Mouse (Mus musculus) liver, adult 2 months (tissue): ENCODE data around the gene Pnpla5. TPM values are rescaled to one million over a fixed set of nuclear protein-coding genes. Genes with fewer than 3 reads are reported as not detected.

Source experiments
- DNase-seq: peaks from one replicate; pipeline ENCODE4 v3.0.0-alpha.2; 2011; ENCODE audit warnings: low read depth, low spot score; ENCODE audit errors: extremely low read depth
- H3K27ac ChIP-seq: fragments of 200-500 bp; replicated peaks from 2 replicates; pipeline ENCODE4 v1.5.1; 2012; ENCODE audit warnings: low read depth, mild to moderate bottlenecking, control low read depth, inconsistent platforms, low read length; ENCODE audit not compliant: insufficient read depth
- H3K27me3 ChIP-seq: fragments of 200-500 bp; 2 replicates; pipeline ENCODE4 v1.6.1; 2012; ENCODE audit warnings: mild to moderate bottlenecking, moderate library complexity, low read length, inconsistent platforms; ENCODE audit not compliant: control insufficient read depth, insufficient read depth
- H3K36me3 ChIP-seq: fragments of 200-500 bp; 2 replicates; pipeline ENCODE4 v1.6.1; 2012; ENCODE audit warnings: low read length, inconsistent platforms; ENCODE audit not compliant: control insufficient read depth, insufficient read depth
- H3K4me1 ChIP-seq: fragments of 200-500 bp; 2 replicates; pipeline ENCODE4 v1.6.1; 2011; ENCODE audit warnings: low read length; ENCODE audit not compliant: control insufficient read depth, insufficient read depth
- H3K4me3 ChIP-seq: fragments of 200-500 bp; 2 replicates; pipeline ENCODE4 v1.5.1; 2011; ENCODE audit warnings: low read depth, mild to moderate bottlenecking, control low read depth, low read length, moderate library complexity; ENCODE audit not compliant: insufficient read depth
- H3K79me2 ChIP-seq: fragments of 200-500 bp; 2 replicates; pipeline ENCODE4 v1.6.1; 2012; ENCODE audit warnings: inconsistent platforms, mild to moderate bottlenecking, low read length, moderate library complexity; ENCODE audit not compliant: control insufficient read depth, insufficient read depth
- H3K9ac ChIP-seq: fragments of 200-500 bp; 2 replicates; pipeline ENCODE4 v1.6.1; 2012; ENCODE audit warnings: low read depth, mild to moderate bottlenecking, control low read depth, inconsistent platforms, low read length
- CTCF ChIP-seq: fragments of 200-500 bp; IDR thresholded peaks from 2 replicates; pipeline ENCODE4 v1.5.1; 2011; ENCODE audit warnings: low read depth, low read length, control low read depth
- POLR2A ChIP-seq: fragments of 200-500 bp; IDR thresholded peaks from 2 replicates; pipeline ENCODE4 v1.6.1; 2011; ENCODE audit warnings: low read length, control low read depth; ENCODE audit not compliant: insufficient read depth; ENCODE audit errors: extremely low read depth
- whole genome bisulfite sequencing: fragments of 180-500 bp; shearing (Covaris S2); methylation state at CpG from one replicate; pipeline ENCODE4 v1.1.7; 2018; 5-methylcytosine and 5-hydroxymethylcytosine counted together
- polyA plus RNA-seq: library from polyadenylated mRNA; depleted of rRNA; stranded (reverse); fragments of >200 nt; gene quantifications from 2 replicates; pipeline ENCODE4 v1.2.3, GENCODE M21; 2012
- total RNA-seq: library from RNA; depleted of rRNA; stranded (reverse); fragments of >200 nt; gene quantifications from 2 replicates; pipeline ENCODE4 v1.2.3, GENCODE M21; 2014

Pnpla5 gene
- total and polyA plus RNA-seq, 2 experiments, result 0.13 to 0.28 TPM

- no peak for DNase-seq
- TF ChIP-seq POLR2A (no peak), CTCF (no peak)
- Histone ChIP-seq H3K9ac (no peak overlapping the region), H3K36me3 (no peaks in the 10 kb centered on the region), H3K27ac (no peak overlapping the region), H3K4me3 (no peak overlapping the region), H3K79me2 (no peaks in the 10 kb centered on the region), H3K27me3 (no peaks in the 10 kb centered on the region), H3K4me1 (no peaks in the 10 kb centered on the region)
- WGBS, result 71% methylated on average over 8 of the region's 8 CpGs
Measured at GRCm38 (mm10) chr15:84096051-84096450, 26.9 kb downstream of the Pnpla5 start.

- Histone ChIP-seq H3K36me3 (no peaks in the 10 kb centered on the region), H3K4me1 (no peaks in the 10 kb centered on the region), H3K4me3 (no peak overlapping the region), H3K79me2 (no peaks in the 10 kb centered on the region), H3K27me3 (no peaks in the 10 kb centered on the region), H3K27ac (no peak overlapping the region), H3K9ac (no peak overlapping the region)
- no peak for DNase-seq
- no peak for TF ChIP-seq POLR2A
- TF ChIP-seq CTCF, result no peak
- WGBS, result 69% methylated on average over 7 of the region's 7 CpGs
Measured at GRCm38 (mm10) chr15:84094921-84095320, 28.1 kb downstream of the Pnpla5 start.

GRCm38 (mm10) chr15:84086775-84087174, 36.2 kb downstream of the Pnpla5 start:
- H3K27ac ChIP-seq, result no peak overlapping the region
- no peaks in the 10 kb centered on the region for H3K79me2 ChIP-seq
- no peak for DNase-seq
- no peaks in the 10 kb centered on the region for H3K4me1 ChIP-seq
- H3K27me3 ChIP-seq, result peaks cover 3% of the 10 kb centered on the region; the same call in 1 of the 2 replicates
- TF ChIP-seq POLR2A, result no peak
- no peak for TF ChIP-seq CTCF
- no peak overlapping the region for H3K9ac ChIP-seq
- 42% methylated on average over 9 of the region's 9 CpGs for WGBS
- no peaks in the 10 kb centered on the region for H3K36me3 ChIP-seq
- H3K4me3 ChIP-seq, result no peak overlapping the region

DNA sequence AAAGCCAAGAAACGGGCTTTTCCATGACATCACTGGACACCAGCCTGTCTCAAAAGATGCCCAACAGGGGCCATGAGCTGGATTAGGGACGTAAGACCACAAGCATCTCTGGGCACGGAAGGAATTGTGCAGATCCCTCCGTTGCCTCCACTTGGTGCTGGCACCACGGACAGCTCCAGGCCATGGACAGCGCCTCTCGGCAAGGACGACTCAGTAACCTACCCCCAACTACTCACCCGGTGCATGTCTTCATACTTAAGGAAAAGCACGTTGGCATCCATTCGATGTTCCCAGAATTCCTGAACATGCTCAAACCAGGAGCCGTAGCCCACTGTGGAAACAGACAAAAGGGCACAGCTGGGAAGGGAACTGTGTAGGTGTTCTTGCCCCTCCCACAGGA, 36.6 kb downstream of the Pnpla5 start:
- DNase-seq, result no peak
- Histone ChIP-seq H3K36me3 (no peaks in the 10 kb centered on the region), H3K4me3 (no peak overlapping the region)

GRCm38 (mm10) chr15:84080069-84080468, 42.9 kb downstream of the Pnpla5 start:
- 58% methylated on average over 7 of the region's 7 CpGs for WGBS
- no peaks in the 10 kb centered on the region for H3K79me2 ChIP-seq
- H3K4me1 ChIP-seq, result no peaks in the 10 kb centered on the region
- H3K9ac ChIP-seq, result no peak overlapping the region
- no peak overlapping the region for H3K4me3 ChIP-seq
- no peak overlapping the region for H3K27ac ChIP-seq
- H3K36me3 ChIP-seq, result no peaks in the 10 kb centered on the region
- TF ChIP-seq POLR2A (no peak), CTCF (no peak)
- DNase-seq, result no peak
- H3K27me3 ChIP-seq, result no peaks in the 10 kb centered on the region

More for the DNA sequence above, 36.6 kb downstream of the Pnpla5 start:
- peaks cover 3% of the 10 kb centered on the region; the same call in 1 of the 2 replicates for H3K27me3 ChIP-seq
- no peak overlapping the region for H3K9ac ChIP-seq
- no peaks in the 10 kb centered on the region for H3K4me1 ChIP-seq
- no peak overlapping the region for H3K27ac ChIP-seq
- TF ChIP-seq CTCF (no peak), POLR2A (no peak)
- no peaks in the 10 kb centered on the region for H3K79me2 ChIP-seq
- 22% methylated on average over 12 of the region's 12 CpGs for WGBS

GRCm38 (mm10) chr15:84079519-84079918, 43.5 kb downstream of the Pnpla5 start:
- H3K4me1 ChIP-seq, result no peaks in the 10 kb centered on the region; the same call in 1 of the 2 replicates
- H3K27me3 ChIP-seq, result no peaks in the 10 kb centered on the region
- H3K4me3 ChIP-seq, result no peak overlapping the region
- H3K27ac ChIP-seq, result no peak overlapping the region
- 86% methylated on average over 2 of the region's 2 CpGs for WGBS
- no peaks in the 10 kb centered on the region for H3K36me3 ChIP-seq
- H3K9ac ChIP-seq, result no peak overlapping the region
- no peaks in the 10 kb centered on the region for H3K79me2 ChIP-seq
- DNase-seq, result no peak
- TF ChIP-seq CTCF (no peak), POLR2A (no peak)
